Mouse (Mus musculus) kidney, postnatal 10 days (tissue): Measurements from ENCODE around the gene Acer2.

Experiments
- DNase-seq: peaks from one replicate; pipeline ENCODE4 v3.0.0; 2021; ENCODE audit warnings: mixed read lengths

Acer2 gene

DNA sequence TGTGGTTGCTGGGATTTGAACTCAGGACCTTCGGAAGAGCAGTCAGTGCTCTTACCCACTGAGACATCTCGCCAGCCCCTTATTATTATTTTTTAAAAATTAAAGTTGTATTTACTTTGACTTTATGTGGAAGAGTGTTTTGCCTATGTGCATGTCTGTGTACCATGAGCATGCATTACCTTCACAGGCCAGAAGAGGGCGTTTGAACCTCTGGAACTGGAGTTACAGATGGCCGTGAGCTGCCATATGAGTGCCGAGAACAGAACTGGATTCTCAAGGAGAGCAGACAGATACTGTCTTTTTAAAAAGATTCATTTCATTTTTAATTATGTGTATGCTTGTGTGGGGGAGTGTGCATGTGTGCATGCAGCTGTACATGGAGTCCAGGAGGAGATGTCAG lies 13.7 kb downstream of the Acer2 start:
- DNase-seq: no peak

DNA sequence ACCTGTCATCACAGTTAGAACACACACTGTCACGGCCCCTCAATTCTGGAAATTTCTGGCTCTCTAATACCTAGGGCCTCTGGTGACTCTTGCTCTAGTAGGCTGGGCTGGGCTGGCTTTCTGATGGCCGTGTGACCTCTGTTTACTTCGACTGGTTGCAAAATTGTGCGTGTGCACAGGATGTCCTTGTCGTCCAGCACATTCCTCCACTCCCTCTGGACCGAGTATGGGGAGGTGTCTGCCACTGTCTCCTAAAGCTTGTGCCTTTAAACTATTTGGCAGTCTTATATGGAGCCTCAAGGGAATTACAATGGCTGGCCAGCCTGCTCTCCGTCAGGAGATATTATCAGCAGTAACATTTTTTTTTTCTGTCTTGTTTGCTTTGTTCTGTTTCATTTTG lies 23.2 kb downstream of the Acer2 start:
- DNase-seq: no peak

DNA sequence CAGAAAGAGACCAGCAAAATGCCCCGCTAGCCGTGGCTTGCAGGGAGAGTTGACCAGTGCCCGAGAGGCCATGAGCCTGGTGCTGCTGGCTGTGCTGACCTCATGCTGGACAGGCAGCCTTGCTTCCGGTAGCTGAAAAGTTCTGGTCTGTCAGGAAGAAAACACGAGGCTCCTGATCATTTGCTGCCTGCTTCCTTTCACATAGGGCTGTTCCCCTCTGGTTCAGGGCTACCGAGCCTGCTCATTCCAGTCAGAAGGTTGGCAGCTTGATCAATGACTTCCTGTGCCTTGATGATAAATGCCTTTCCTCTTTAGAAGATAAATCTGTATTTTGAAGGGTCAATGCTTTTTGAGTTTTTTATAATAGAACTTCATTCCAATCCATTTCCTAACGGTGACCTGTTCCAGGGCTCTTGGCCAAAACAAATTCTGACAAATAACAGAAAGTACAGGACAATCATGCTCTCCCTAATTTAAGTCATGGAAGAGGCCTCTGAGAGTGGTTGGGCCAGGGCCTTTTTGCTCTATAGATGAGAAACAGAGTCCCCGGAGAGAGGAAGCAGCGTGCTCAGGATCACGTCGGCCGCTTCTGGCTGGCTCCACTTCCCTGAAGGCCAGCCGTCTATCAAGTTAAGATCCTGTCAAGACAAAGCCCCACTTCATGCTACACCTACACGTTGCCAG lies 24.7 kb downstream of the Acer2 start:
- DNase-seq: peak; percentile 72

DNA sequence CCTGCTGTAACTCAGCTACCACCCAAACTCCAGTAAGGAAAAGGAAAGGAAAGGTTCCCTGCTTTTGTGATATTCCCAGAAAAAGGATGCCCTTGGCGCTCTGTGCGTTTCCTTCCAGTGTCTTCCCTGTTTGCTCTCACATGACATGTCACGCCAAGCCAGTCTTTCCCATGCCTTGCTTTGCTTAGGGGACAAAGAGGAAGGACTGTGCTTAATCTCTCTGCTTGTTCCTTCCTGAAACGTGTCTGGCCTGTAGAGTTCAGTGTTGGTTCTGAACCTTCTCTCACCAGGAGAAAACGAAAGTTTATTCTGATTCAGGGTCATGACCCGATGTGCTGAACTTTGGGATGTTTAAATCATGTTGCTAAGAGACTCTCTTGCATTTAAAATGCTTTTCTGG lies 28.2 kb downstream of the Acer2 start:
- DNase-seq: peak; percentile 48

DNA sequence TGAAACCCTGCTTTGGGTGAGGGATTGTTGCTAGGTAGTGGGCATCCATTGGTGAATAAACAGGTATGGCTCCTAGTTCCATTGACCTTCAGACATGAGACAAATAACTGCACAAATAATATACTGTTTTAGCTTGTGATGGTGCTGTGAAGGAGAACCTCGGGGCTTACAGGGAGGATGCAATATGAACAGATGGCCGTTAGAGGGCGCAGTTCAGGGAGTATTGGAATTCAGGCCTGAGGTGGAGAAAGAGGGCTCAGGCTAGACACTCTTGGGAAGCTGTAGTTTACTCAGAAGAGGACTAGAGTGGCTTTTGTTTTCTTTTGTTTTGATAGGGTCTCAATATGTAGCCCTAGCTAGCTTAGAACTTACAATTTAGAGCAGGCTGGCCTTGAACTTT lies 30.8 kb downstream of the Acer2 start:
- DNase-seq: no peak

DNA sequence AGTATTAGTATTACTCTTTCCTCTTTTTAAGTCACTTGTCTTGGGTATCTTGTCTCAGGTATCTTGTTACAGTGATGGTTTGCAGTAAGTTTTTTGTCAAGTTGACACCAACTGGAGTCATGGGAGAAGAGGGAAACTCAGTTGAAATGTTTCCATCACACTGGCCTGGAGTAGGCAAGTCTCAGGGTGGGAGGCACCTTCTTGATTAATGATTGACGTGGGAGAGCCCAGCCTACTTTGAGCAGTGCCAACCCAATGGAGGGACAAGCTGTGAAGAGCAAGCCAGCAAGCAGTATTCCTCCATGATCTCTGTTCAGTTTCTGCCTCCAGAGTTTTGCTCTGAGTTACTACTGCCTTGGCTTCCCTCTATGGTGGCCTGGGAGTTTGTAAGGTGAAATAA lies 31.7 kb downstream of the Acer2 start:
- DNase-seq: no peak

DNA sequence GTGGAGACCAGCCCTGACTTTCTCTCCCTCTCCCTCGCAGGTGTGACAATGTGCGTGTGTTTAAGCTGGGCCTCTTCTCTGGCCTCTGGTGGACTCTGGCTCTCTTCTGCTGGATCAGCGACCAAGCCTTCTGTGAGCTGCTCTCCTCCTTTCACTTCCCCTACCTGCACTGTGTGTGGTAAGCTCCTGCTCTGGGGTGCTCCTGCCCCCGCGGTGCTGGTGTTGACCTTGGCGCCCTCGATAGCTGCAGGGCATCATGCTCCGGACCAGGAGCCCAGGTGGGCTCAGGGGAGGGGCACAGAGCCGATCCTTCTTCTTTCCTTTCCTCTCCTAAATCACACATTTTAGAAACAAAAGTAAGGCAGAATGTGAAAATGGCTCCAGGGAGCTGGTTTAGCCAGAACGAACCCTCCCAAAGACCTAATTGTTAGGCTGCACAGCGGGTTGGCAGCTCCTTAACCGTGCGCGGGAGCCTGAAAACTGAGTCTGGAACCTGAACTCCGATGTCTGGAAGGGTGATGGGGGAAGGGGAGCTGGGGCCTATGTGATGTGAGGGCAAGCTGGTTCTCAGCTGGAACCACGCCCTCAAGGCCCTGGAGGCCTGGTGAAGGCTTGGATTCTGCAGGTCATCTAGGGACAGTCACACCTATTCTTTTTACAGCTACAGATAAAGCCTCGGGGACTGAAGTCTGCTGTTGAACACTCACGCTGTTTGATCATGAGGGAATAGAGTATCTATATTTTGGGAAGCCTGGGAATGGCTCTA lies 37.6 kb downstream of the Acer2 start:
- DNase-seq: peak; percentile 27

DNA sequence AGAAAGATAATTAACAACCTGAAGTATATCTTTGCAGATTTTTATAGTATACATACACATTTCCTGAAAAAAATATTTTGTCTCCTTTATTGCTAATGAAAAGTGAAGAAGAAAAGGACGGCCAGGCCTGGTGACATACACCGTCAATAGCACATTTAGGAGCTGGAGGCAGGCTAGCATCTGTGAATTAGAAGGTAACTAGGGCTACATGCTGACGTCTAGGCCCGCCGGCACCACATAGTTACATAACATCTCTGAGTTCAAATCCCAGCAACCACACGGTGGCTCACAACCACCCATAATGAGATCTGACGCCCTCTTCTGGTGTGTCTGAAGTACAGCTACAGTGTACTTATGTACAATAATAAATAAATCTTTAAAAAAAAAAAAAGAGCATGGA lies 38.6 kb downstream of the Acer2 start:
- DNase-seq: no peak

DNA sequence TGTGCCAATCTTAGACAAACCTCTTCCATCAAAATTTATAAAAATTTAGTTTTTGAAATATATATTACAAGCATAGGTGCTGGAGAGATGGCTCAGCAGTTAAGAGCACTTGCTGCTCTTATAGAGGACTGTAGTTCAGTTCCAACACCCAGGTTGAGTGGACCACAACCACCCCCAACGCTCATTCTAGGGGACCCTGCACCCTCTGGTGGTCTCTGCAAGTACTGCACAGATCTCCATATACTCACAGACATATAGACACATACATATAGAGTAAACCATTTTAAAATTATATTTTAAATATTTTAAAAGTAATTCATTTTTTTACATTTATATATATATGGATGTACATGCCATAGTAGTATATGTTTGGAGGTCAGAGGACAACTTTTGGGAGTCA lies 41.9 kb downstream of the Acer2 start:
- DNase-seq: peak; percentile 33

DNA sequence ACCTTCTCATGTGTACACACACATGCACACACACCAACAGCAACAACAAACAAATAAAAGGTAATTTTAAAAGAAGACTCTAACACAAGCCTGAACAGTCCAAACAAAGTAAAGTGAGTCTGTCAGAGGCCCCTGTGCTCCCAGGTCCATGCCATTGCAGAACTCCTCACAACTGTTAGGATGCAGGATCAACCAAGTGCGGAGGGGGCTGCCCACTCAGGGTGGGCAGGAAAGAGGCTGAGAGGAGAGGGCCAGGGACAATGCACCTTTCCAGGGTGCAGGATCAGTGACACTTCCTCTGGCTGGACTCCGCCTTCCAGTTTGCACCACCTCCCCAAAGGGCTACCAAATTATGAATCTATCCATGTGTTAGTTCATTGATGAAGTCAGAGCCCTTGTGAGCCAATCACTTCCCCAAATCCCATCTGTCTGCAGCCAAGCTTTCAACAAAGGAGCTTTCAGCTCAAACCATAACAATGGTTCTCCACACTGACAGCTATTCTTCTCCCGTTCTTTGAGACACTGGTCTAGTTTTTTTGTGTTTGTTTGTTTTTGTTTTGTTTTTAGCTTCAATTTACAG lies 49.4 kb downstream of the Acer2 start:
- DNase-seq: no peak

DNA sequence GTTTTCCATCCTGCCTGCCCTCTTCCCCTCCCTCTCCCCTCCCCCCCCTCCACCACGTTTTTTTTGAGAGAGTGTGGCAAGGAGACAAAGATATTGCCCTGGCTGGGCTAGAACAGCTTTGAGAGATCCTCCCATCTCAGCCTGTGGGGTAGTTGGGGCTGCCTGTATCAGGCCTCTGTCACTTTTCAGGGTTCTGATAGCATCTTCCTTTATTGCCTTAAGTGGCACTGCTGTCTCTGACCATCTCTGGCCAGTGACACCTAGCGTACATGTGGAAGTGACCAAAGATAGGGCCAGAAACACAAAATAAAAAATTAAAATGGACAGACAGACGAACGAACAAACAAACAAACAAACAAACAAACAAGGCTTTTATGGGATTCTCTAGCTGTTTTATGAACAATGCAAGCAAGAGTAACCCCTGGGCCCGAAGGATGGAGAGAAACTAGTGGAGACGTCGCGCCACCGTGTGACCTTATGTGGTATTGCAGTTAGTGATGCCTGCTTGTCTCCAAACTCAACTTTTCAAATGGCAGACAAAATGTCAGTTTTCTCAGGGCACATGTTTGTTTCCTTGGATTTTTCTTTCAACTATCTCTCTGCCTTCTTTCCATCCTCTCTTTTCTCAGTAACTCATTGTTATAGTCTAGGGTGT lies 50.7 kb downstream of the Acer2 start:
- peak; percentile 92 for DNase-seq

DNA sequence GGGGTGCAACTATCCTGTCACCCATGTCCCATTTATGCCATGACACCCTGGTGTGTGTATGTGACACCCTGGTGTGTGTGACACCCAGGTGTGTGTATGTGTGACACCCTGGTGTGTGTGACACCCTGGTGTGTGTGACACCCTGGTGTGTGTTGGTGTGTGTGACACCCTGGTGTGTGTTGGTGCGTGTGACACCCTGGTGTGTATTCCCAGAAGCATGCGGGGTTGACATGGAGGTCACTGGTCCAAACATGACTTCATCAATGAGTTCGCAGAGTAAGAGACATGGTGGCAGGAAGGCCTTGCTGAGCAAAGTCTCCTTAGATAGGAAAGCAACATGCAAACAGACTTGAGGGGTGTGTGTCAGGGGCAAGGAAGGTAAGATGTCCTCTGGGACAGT lies 52.8 kb downstream of the Acer2 start:
- no peak for DNase-seq

DNA sequence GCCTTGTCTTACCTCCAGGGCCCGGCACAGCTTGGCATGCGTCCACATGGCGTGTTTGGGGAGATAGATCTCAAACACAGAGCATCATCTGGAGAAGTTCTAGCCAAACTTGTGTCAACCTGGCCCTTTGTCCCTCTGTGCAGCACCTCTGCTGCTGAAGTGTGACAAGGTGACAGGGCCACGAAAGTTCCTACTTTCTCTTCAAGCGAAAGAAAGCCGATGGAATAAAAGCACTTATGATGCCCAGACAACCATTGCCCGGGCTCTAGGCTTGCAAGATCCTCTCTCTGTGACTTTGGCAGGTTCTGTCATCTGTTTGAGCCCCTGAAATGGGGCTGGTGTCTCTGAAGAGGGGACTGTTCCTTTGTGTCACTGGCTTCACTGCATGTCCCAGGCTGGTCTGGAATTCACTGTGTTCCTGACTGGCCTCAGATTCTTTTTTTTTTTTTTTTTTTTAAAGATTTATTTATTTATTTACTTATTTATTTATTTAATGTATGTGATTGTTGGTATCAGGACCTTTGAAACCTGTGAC lies 56.0 kb downstream of the Acer2 start:
- no peak for DNase-seq

DNA sequence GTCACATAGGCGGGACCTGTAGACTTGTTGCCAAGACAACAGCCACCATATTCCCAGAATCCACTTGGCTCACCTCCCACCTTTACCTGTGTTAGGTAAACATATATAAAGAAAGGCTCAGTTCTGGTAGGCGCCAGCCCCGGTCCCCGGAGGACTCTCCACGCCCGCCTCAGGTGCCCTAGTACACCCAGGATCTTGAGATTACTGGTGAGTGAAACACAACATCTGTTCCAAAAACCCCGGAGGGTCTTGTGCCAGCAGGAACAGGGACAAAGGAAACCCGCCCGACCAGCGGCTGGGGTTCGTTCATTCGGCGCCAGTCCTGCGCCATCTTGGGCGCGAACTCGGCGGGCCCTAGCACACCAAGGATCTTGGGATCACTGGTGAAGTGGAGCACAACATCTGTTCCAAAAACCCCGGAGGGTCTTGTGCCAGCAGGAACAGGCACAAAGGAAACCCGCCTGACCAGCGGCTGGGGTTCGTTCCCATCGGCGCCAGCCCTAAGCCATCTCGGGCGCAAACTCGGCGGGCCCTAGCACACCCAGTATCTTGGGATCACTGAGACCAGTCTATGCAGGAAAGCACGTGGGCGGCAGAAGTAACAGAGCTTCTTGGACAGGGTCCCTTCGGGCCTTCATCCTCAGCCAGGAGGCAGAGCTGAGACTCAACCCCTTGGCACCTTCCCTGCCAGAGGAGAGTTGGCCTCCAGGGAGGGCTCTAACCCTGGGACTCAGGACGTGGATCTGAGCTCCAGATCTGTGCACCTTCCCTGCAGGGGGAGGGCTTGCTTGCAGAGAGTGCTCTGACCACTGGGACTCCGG lies 56.6 kb downstream of the Acer2 start:
- DNase-seq: peak; percentile 57

DNA sequence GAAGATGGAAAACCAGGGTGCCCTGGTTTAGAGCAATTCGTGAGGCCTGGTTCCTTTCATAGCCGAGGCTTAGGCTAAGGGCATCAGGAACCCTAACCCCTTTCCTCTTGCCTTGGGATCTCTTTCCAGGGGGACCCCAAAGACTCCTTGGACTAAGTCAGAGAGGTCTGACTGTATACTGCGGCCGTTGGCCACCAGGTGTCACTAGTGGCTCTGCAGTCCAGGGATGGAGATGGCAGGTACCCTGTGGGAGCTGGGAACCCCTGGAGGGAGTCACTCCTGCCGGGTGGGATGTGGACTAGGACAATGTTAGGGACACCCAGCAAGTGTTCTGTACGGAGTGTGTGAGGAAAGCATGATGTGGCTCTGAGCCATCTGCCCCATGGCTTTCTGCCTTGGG lies 58.8 kb downstream of the Acer2 start:
- peak; percentile 29 for DNase-seq

DNA sequence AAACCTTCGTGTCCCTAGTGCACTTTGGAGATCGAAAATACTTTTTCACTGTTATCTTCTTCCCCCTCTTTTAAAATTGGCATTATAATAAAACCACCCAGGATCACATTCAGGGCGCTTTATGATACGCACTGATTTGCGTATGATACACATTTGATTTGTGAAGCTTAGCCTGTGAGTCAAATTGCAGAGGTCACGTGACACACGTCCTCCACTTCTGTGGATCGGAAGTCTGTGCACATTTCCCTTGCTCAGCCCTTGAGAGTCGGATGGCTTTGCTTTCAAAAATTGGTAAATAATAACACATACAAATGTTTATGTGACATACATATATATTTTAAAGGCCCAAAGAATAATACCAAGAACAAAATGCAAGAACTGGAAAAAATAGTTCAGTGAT lies 62.0 kb downstream of the Acer2 start:
- no peak for DNase-seq

DNA sequence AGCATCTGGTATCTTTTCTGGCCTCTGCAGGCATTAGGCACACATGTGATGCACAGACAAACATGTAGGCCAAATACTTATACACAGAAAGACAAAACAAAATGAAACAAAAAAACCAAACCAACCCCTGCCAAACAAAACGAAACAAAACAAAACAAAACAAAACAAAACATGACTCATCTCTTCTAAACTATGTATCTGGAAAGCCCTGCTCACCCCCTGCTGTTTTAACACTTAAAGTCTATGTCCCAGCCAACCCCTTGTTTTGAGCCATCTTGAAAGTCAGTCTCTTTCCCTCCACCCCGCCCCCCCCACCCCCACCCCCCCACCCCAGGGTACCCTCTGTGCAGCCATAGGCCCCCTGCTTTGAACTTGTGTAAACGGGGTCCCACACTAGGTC lies 62.5 kb downstream of the Acer2 start:
- DNase-seq: no peak

DNA sequence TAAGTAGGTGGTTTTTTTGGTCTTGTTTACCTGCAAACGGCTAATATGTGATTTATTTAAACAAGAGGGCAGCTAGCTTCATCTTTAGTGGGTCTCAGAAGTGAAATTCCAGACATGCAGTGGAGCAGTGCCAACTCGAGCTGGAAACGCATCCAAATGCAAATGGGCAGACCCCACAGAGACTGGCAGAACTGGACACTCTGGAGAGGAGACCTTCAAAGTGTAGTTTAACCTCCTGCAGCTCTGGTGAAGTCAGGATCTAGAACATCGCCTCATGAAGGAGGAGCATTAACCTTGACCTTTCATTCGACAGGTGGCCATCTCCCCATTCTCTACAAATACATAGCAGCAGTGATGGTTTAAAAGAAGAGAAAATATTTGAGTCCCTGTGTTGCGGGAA lies 68.5 kb downstream of the Acer2 start:
- DNase-seq: peak; percentile 58

DNA sequence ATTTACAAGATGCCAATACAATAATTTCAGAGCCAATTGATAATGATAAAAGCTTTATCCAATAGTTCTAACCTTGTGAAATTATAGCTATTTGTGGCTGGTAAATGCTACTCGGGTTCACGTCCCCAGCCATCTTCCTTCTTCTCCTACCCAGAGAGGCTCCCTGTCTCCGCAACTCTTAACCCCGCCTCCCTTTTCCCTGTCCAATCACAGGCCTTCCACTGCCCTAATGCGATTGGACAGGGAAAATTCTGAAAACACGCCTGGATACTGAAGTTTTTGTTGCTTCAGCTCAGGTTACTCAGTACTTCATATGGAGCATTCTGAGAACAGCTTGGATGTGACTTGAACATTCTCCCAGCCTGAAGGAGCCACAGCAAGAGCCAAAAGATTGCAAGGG lies 69.1 kb downstream of the Acer2 start:
- no peak for DNase-seq

DNA sequence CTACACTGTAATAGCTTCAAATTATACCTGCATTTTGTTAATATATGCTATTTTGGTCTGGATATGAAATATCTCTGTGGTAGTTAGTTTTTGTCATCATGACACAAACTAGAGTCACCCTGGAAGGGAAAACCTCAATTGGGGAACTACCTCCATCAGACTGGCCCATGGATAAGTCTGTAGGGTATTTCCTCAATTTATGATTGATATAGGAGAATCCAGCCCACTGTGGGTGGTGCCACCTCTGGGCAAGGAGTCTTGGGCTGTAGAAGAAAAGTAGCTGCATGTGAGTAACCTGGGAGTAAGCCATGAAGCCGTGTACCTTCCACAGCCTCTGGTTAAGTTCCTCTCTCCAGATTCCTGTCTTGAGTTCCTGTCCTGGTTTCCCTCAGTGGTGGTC lies 74.6 kb downstream of the Acer2 start:
- DNase-seq: no peak

DNA sequence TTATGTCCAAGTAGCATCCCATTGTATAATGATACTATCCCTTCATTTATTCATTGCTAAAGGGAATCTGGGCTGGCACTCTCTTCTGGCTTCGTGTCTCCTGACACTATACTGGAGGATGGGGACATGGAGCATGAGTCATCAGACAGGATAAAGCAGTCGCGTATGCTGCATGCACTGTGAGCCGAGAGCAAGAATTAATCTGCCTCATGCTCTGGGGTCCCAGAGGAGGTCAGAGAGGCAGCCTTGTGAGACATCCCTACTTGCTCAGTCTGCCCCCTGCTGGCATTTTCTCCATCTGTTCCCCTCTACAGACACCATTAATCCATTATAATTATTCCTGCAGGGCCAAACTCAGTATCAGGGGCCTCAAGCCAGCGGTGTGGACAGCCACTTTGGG lies 79.3 kb downstream of the Acer2 start:
- DNase-seq: peak; percentile 18

DNA sequence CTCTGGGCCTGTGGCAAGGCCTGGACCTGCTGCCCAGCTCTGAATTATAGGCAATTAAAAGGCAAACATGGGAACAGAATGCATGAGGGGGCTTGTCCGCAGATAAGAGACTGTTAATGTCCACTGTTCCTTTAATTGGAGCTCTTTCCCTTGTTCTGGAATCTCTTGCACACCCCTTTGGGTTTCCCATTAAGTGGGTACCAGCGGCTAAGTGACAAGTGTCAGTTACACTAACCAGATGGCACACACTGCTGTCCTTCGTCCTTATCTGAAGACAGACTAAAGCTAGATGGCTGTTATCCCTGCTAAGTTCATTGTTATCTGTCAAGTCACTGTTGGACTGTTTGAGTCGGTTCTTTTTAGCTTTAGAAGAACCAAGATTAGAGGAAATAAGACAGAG lies 81.3 kb downstream of the Acer2 start:
- no peak for DNase-seq
